ENCODE assay signal across 21 mouse cellular contexts in genomic region chr5:131589948-131590467, GRCm38 (mm10).
DNase-seq lines count a peak whose midpoint lies in the region; ATAC-seq lines count a peak whose summit lies in the region.
"Had no signal": no experiment of that assay in that cellular context is flagged by ENCODE, and none has a peak within 500 bp of the region (broad histone marks: within the 10 kb centered on the region; RNA-seq: fewer than 3 reads in every experiment).

No protein-coding gene starts in this region.

- no peaks in the 10 kb centered on the region for H3K9me3 ChIP-seq in stomach, embryonic 15.5 days
- no peaks in the 10 kb centered on the region for H3K9me3 ChIP-seq in stomach, embryonic 16.5 days (replicated peaks; ENCODE audit: control insufficient read depth, low read length)
- H3K9me3 ChIP-seq: embryonic facial prominence, embryonic 13.5 days; embryonic facial prominence, embryonic 15.5 days; forebrain, embryonic 10.5 days; forebrain, embryonic 12.5 days had no signal

- WGBS in stomach, embryonic 15.5 days: 67% methylated on average over 6 of the region's 6 CpGs
- 67% methylated on average over 6 of the region's 6 CpGs for WGBS in stomach, embryonic 16.5 days

- no peaks in the 10 kb centered on the region for H3K36me3 ChIP-seq in stomach, embryonic 15.5 days
- no peaks in the 10 kb centered on the region for H3K36me3 ChIP-seq in stomach, embryonic 16.5 days (ENCODE audit: control insufficient read depth, insufficient read depth, low read length)
- H3K36me3 ChIP-seq: embryonic facial prominence, embryonic 13.5 days; forebrain, embryonic 10.5 days; forebrain, embryonic 12.5 days had no signal

- no peaks in the 10 kb centered on the region for H3K27me3 ChIP-seq in stomach, embryonic 15.5 days (replicated peaks)
- no peaks in the 10 kb centered on the region for H3K27me3 ChIP-seq in stomach, embryonic 16.5 days (ENCODE audit: control insufficient read depth, insufficient read depth, low read length)
- H3K27me3 ChIP-seq: embryonic facial prominence, embryonic 13.5 days; embryonic facial prominence, embryonic 15.5 days had no signal

- peak overlapping the region; percentile 46; the same call in 1 of the 2 replicates for H3K27ac ChIP-seq in stomach, embryonic 15.5 days
- peak overlapping the region; percentile 51; the same call in 1 of the 2 replicates for H3K27ac ChIP-seq in stomach, embryonic 16.5 days (ENCODE audit: low read length)
- H3K27ac ChIP-seq: embryonic facial prominence, embryonic 13.5 days; embryonic facial prominence, embryonic 15.5 days; forebrain, embryonic 10.5 days; forebrain, embryonic 12.5 days had no signal

- ATAC-seq in stomach, embryonic 15.5 days (ENCODE audit: insufficient read depth, low FRiP score, low read depth): no peak
- ATAC-seq in stomach, embryonic 16.5 days (ENCODE audit: insufficient read depth, low FRiP score): peak; percentile 62; the same call in 1 of the 2 replicates
- ATAC-seq: forebrain, embryonic 14.5 days; forebrain, embryonic 16.5 days had no signal

- DNase-seq in yolk sac, embryonic 10.5 days (ENCODE audit: low spot score): peak; percentile 17
- no peak for DNase-seq in right cerebral cortex, postnatal 10 days (ENCODE audit: low spot score in 2 of 2)
- no peak for DNase-seq in cerebellum, adult 9-11 months
- DNase-seq: adrenal gland, adult 2 months; adrenal gland, postnatal 10 days; adrenal gland, postnatal 25 days; cerebellum, adult 11 months; cerebellum, adult 18-20 months; cerebellum, adult 8-10 months; cerebellum, postnatal 10 days; cerebellum, postnatal 36 days; embryo, embryonic 11 days had no signal

- H3K4me3 ChIP-seq in stomach, embryonic 15.5 days (replicated peaks): no peak overlapping the region
- no peak overlapping the region for H3K4me3 ChIP-seq in stomach, embryonic 16.5 days (replicated peaks; ENCODE audit: low read length)
- H3K4me3 ChIP-seq: embryonic facial prominence, embryonic 13.5 days; embryonic facial prominence, embryonic 15.5 days; erythroblast, embryonic 14.5 days; forebrain, embryonic 10.5 days; forebrain, embryonic 12.5 days had no signal

- peaks cover 18% of the 10 kb centered on the region; the same call in 1 of the 2 replicates for H3K4me1 ChIP-seq in stomach, embryonic 15.5 days
- H3K4me1 ChIP-seq in stomach, embryonic 16.5 days (ENCODE audit: control insufficient read depth, insufficient read depth, low read length): peaks cover 6% of the 10 kb centered on the region

- no peak overlapping the region for H3K4me2 ChIP-seq in stomach, embryonic 15.5 days
- H3K4me2 ChIP-seq in stomach, embryonic 16.5 days (ENCODE audit: low read depth, low read length): no peak overlapping the region
- H3K4me2 ChIP-seq: embryonic facial prominence, embryonic 13.5 days; embryonic facial prominence, embryonic 15.5 days; forebrain, embryonic 12.5 days had no signal

- no peak overlapping the region for H3K9ac ChIP-seq in stomach, embryonic 15.5 days
- H3K9ac ChIP-seq in stomach, embryonic 16.5 days (ENCODE audit: low read length): no peak overlapping the region
- H3K9ac ChIP-seq: embryonic facial prominence, embryonic 13.5 days; embryonic facial prominence, embryonic 15.5 days; forebrain, embryonic 12.5 days had no signal
